ENCODE assay signal across 44 mouse cellular contexts in genomic region chr9:108976483-108976882, GRCm38 (mm10). TPM values are rescaled to one million over a fixed set of nuclear protein-coding genes. Genes with fewer than 3 reads are reported as not detected.
"Had no signal": no experiment of that assay in that cellular context is flagged by ENCODE, and none has a peak within 500 bp of the region (broad histone marks: within the 10 kb centered on the region; RNA-seq: fewer than 3 reads in every experiment).

No protein-coding gene starts in this region.

- H3K4me2 ChIP-seq: heart, embryonic 11.5 days; heart, embryonic 12.5 days; heart, embryonic 13.5 days; heart, embryonic 15.5 days; hindbrain, embryonic 12.5 days; hindbrain, embryonic 13.5 days; hindbrain, embryonic 14.5 days; hindbrain, embryonic 15.5 days; intestine, embryonic 15.5 days; kidney, embryonic 15.5 days had no signal

- H3K27me3 ChIP-seq: heart, embryonic 12.5 days; heart, embryonic 13.5 days; heart, embryonic 15.5 days; hindbrain, embryonic 12.5 days; hindbrain, embryonic 13.5 days; hindbrain, embryonic 15.5 days; intestine, embryonic 15.5 days; kidney, embryonic 15.5 days had no signal

- H3K4me3 ChIP-seq: heart, embryonic 10.5 days; heart, embryonic 12.5 days; heart, embryonic 13.5 days; heart, embryonic 15.5 days; hindbrain, embryonic 10.5 days; hindbrain, embryonic 12.5 days; hindbrain, embryonic 13.5 days; hindbrain, embryonic 15.5 days; intestine, embryonic 15.5 days; kidney, embryonic 15.5 days; layer of hippocampus, adult 2 months had no signal

- ATAC-seq: hindbrain, embryonic 16.5 days; hindbrain, postnatal 0 days; inflammation-experienced regulatory T-cells, adult 6 months; intestine, embryonic 15.5 days; intestine, embryonic 16.5 days; intestine, postnatal 0 days had no signal

- DNase-seq: heart, postnatal 10 days; heart, postnatal 14 days; heart, postnatal 36 days; heart, postnatal 4 days; kidney, adult 11 months; kidney, adult 18-20 months; kidney, adult 2 months; kidney, adult 8-10 months; kidney, adult 9 months; kidney, postnatal 10 days; kidney, postnatal 14 days; kidney, postnatal 25 days; kidney, postnatal 36 days; kidney, postnatal 4 days; layer of hippocampus, adult 9-11 months; layer of hippocampus, postnatal 36 days had no signal

- H3K27ac ChIP-seq: heart, embryonic 10.5 days; heart, embryonic 13.5 days; heart, embryonic 15.5 days; hindbrain, embryonic 10.5 days; hindbrain, embryonic 12.5 days; hindbrain, embryonic 13.5 days; hindbrain, embryonic 14.5 days; hindbrain, embryonic 15.5 days; hindbrain, postnatal 0 days; intestine, embryonic 15.5 days; kidney, embryonic 15.5 days; kidney, postnatal 0 days; layer of hippocampus, adult 2 months had no signal

- H3K9ac ChIP-seq: heart, embryonic 12.5 days; heart, embryonic 13.5 days; heart, embryonic 15.5 days; hindbrain, embryonic 12.5 days; hindbrain, embryonic 13.5 days; hindbrain, embryonic 14.5 days; hindbrain, embryonic 15.5 days; intestine, embryonic 15.5 days; kidney, embryonic 15.5 days had no signal

- H3K9me3 ChIP-seq: heart, embryonic 10.5 days; heart, embryonic 12.5 days; heart, embryonic 13.5 days; heart, embryonic 15.5 days; hindbrain, embryonic 10.5 days; hindbrain, embryonic 12.5 days; hindbrain, embryonic 13.5 days; hindbrain, embryonic 15.5 days; intestine, embryonic 15.5 days; kidney, embryonic 15.5 days had no signal

- H3K36me3 ChIP-seq: heart, embryonic 10.5 days; heart, embryonic 12.5 days; heart, embryonic 13.5 days; heart, embryonic 15.5 days; hindbrain, embryonic 10.5 days; hindbrain, embryonic 12.5 days; hindbrain, embryonic 13.5 days; hindbrain, embryonic 15.5 days; intestine, embryonic 15.5 days; kidney, embryonic 15.5 days had no signal

- H3K4me1 ChIP-seq: heart, embryonic 13.5 days; heart, embryonic 15.5 days; hindbrain, embryonic 10.5 days; hindbrain, embryonic 12.5 days; hindbrain, embryonic 13.5 days; hindbrain, embryonic 15.5 days; intestine, embryonic 15.5 days; kidney, embryonic 15.5 days had no signal

RNA-seq across cellular contexts. Expression of gene Ucn2, which starts 9.3 kb away (rescaled TPM):
- total RNA-seq: heart, postnatal 10 days; heart, postnatal 25 days; heart, postnatal 36 days; heart, postnatal 4 days; hematopoietic stem cell, adult 5-6 weeks; hindbrain, postnatal 0 days; layer of hippocampus, adult 2 months; layer of hippocampus, postnatal 14 days; layer of hippocampus, postnatal 25 days had no signal
- polyA plus RNA-seq: heart, embryonic 10.5 days; heart, embryonic 11.5 days; heart, embryonic 12.5 days; heart, embryonic 13.5 days; heart, embryonic 14.5 days; heart, embryonic 15.5 days; heart, embryonic 16.5 days; heart, postnatal 0 days; hindbrain, embryonic 10.5 days; hindbrain, embryonic 11.5 days; hindbrain, embryonic 12.5 days; hindbrain, embryonic 13.5 days; hindbrain, embryonic 15.5 days; hindbrain, embryonic 16.5 days; hindbrain, postnatal 0 days; inflammation-experienced regulatory T-cells, adult 6 months; intestine, embryonic 15.5 days; intestine, embryonic 16.5 days; intestine, postnatal 0 days; kidney, embryonic 16.5 days; kidney, postnatal 0 days had no signal

RNA-seq across cellular contexts. Expression of gene Col7a1, which starts 23.1 kb away (rescaled TPM):
- total RNA-seq: hematopoietic stem cell, adult 5-6 weeks had no signal
